Mouse (Mus musculus): ENCODE measurements around the gene Tti1.
"Not testable (repeated sequence)": the region's sequence is repeated elsewhere in the genome, so short reads cannot be mapped to it uniquely, and the experiment has no call there.

The Tti1 gene

DNA sequence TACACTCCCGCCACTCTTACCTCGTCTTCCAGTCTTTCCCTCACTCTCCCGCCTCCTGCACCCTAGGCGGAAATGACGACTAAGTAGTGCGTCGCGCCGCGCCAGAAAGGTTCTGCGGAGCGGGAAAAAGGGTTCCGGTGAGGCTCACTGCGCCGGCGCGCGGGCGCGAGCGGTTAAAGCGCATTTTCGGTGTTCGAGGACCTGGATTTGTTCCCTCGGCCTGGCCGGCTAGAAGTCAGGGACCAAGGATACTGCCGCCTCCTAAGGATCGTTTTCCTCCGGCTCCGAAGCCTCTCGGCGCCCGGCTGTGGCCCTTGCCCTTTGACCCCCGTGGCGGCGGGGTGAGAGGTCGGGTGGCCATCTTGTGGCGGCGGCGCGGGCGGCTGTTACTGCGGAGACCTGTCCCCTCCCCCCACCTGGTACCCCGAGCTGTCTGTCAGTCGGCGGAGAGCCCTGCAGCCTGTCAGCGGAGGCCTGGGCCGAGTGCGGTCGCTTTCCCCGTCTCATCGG lies at the start of gene Tti1, which contains the start of gene Rprd1b:
Gene Tti1, minus strand, starts transcription at position 80 of the 510 bp plus-strand sequence.
Gene Rprd1b, plus strand, starts transcription at position 144 of the 510 bp plus-strand sequence.
- peak; percentile 92 for DNase-seq

DNA sequence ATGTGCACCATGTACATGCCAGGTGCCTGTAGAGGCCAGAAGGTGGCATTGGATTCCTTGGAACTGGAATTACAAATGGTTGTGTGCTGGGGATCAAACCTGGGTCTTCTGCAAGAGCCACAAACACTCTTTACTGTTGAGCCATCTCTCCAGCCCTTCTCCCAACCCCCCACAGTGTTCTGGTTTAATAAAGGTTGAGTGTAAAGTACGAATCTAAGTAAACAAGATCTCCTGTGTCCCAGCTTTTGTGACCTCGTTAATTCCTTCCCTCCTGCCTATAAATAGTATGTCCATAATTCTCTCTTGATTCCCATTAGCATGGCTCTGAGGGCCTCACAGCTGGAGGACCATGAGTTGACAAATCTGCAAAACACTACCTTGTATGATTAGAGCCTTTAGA lies 49.7 kb upstream of the Tti1 start:
- no peak for DNase-seq

DNA sequence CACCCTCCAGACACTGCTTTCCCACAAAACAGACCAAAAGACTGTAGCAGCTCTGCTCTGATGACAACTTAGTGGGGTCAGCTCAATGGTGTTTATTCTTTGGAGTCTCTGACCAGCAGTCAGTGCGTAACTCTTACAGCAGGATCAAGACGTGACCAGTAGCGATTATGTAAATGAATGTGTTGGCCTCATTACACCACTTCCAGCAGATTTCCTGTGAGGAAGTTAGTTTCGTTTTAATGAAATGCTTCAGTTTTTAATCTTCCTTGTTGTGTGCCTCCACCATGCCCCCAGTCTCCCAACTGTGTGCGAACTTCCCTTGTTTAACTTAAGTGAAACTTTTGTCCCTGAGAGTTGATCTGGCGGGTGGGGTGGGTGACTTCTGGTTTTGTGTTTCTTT lies 48.5 kb upstream of the Tti1 start:
- no peak for DNase-seq

DNA sequence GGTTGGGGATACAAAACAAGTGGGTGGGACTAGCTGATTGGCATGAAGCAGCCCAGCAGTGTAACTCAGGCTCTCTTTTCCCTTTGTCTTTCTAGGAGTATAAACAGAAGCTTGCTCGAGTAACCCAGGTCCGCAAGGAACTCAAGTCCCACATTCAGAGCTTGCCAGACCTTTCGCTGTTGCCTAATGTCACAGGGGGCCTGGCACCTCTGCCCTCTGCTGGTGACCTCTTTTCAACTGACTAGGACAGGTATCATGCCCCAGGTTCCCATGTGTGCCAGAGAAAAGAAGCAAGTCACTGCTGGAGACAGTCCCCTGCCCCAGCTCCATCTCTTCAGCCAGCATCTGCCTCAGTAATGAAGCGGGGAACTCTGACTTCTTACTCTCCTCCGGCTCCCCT lies 46.6 kb upstream of the Tti1 start:
- DNase-seq = no peak

DNA sequence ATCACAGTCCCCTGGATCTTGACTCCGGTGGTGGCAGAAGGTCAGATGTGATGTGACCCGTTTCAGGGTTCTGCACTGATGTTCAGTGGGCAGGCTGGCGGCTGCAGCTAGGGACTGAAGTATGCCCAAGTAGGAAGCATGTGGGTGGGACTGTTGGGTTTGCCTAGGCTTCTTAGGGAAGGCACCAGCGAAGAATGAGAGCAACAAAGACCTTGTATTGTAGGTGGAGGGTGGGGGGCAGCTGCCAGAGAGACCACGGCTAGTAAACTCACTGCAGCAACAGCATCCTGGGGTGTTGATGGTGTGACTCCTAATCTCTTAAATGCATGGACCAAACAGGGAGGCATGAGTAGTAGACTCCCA lies 43.4 kb upstream of the Tti1 start:
- DNase-seq = no peak

DNA sequence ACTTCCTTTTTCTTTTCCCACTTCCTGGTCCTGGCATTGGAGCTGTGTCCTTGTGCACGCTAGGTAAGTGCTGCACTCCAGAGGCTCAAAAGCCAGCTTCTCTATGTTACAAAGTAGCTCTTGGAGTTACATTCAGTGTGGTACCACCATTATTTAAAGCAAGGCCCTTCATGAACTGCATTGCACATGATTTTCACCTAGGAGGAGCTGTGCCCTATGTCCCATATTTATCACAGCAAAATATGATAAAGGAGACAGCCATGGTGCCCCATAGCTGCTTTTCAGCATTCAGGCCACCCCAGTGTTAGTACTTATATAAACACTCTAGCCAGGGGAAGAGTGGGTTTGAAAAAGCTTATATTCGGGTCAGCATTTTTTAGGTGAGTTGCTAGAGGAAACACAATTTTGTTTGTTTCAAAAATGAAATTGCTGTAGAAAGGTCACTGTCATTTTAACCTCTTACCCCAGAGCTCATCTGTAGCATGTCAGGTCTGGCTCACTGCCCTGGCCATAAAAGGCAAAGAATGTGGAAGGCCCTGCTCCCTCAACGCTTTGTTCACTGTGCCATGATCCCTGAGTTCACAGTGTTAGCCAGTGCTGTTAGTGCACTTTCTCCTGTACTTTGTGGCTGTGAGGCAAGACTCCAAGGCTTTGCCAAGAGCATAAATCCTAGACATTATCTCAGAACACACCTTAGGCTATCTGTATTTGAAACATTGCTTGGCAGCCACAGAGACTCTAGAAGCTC lies 42.8 kb upstream of the Tti1 start:
- DNase-seq = no peak

DNA sequence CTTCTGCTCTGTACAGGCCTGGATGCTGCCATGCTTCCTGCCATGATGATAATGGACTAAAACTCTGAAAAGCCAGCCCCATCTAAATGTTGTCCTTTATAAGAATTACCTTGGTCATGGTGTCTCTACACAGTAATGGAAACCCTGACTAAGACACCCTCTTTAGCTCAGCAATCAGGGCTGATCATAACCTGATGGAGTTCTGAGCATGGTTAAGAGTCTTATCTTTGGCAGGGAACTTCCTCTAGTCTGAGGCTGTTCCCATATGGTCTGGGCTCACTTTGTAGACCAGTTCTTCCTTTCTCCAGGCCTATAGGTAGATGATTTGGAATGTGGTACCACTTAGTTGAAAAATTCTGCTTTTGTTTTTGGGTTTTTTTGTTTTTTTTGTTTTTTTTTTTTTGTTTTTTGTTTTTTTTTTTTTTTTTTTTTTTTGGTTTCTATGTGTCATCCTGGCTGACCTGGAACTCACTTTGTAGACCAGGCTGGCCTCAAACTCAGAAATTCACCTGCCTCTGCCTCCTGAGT lies 40.3 kb upstream of the Tti1 start:
- no peak for DNase-seq

DNA sequence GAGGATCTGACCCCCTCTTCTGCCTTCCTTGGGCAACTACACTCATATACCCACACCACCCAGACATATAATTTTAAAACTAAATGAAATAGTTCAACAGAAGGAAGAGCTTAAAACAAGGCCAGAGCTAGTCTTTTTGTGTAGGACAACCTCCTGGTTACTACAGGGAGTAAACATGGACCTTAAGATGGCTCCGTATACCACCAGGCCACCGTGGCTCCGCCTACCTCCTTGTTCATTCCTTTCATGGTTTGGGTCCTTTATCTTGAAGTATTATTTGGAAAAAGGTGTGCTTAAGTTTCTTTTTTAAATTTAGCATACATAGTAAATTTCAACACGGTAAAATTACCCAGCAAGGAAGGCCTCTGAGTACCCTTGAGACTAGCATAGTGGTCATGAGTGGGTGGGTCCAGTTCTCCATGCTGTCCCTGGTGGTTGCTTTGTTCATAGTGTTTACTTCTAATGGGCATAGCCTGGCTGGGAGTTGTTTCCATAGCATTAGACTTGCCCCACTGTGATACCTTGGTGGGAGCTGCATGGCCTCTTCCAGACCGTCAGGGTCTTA lies 39.1 kb upstream of the Tti1 start:
- DNase-seq = no peak

DNA sequence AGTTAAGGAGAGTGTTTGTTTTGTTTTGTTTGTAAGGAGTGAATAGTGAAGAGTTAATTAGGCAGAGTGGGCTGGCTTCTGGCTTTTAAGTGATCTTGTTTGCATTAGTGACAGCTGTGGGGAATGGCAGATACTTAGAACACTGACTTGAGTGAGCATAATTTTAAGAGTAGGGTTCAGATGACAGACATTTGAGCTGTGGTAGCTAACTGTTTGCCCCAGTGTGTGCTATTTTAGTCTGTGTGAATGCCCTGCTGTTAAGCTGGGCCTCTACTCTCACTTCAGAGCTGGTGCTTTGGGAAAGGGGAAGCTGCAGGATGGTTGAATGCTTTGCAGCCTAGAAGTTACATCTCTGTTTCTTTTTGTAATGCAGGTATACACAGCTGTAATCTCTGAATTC lies 38.2 kb upstream of the Tti1 start:
- no peak for DNase-seq

DNA sequence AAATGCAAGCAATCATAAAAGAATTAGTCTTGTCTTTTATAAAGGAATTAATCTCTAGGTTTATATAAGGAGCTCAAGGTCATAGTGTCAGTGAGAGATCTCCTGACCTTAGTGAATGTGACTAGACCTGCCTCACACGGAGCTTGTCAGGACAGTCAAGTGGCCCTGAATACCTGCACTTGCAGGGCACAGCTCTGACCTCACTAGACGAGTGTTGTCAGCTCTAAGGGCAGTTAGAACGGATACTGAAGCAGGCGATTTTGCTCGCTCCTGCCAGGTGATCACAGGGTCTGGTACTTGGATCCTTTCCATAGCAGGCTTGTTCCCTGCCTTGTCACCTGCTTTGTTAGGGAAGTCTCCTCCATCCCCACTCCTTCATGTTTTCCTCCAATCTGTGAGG lies 36.8 kb upstream of the Tti1 start:
- no peak for DNase-seq

DNA sequence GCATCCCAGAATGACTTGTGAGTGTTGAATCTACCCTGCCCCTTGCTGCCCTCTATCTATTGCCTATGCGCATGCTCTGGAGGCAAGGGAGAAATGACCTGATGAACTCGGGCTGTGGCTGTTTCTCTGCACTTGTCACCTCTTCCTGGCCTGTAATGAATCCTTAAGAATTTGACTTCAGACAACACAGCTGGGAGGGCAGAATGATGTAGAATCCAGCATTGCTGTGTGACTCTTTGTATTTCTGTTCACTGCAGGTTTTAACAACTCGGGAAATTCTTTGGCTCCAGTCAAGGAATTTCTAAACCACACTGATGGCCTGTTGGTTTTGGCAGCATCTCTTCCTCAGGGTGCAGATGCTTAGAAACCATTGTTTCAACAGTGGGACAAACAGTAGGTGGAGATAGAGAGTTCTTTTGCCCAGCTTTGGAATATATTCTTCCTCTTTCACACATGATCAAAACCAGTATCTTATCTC lies 36.4 kb upstream of the Tti1 start:
- no peak for DNase-seq

DNA sequence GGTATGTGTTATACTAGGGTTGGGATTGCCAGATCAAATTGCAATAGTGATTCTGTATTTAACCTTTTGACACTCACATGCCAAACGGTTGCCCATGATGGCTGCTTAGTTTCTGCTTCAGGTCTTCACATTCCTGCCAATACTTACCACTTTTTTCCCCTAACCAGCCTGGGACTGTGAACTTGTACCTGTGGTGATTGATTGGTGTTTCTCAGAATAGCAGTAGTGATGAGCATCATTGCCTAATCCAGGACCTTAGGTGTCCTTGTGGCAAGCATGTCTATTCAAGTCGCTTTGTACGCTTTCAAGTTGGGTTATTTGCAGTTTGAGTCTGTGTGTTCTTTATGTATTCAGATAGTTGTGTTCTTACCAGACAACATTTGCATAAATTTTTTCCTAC lies 34.8 kb upstream of the Tti1 start:
- DNase-seq = no peak

DNA sequence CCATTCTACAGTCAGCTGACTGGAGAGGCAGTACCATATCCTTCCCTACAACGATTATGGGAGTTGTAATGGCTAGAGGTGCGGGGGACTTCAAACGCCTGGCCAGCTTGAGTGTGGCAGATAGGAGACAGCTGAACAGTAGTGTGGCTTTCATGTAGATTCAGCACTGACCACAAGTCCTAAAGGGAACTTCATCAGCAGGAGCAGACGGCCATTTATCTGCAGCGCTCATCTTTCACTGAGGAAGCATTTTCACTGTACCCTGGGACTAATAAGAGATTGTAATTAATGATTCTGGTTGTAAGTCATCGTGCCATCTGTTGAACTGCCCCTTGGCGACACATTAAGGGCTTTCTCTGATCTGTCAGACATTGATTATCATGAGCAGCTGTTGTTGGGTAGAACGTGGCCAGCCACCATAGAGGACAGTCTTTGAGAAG lies 31.5 kb upstream of the Tti1 start:
- DNase-seq = no peak

DNA sequence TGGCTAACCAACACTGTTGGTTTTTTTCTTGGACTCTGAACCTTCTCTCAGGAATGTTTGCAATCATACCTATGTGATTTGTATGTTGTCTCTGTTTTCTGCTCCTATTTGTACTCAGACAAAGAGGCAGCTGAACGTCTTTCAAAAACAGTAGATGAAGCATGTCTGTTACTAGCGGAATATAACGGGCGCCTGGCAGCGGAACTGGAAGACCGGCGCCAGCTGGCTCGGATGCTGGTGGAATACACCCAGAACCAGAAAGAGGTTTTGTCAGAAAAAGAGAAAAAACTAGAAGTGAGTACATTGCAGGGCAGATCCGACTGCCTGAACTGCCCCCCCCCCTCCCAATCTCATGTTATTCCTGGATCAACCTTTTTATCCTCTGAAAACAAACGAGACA lies 30.3 kb upstream of the Tti1 start:
- DNase-seq = peak; percentile 41

DNA sequence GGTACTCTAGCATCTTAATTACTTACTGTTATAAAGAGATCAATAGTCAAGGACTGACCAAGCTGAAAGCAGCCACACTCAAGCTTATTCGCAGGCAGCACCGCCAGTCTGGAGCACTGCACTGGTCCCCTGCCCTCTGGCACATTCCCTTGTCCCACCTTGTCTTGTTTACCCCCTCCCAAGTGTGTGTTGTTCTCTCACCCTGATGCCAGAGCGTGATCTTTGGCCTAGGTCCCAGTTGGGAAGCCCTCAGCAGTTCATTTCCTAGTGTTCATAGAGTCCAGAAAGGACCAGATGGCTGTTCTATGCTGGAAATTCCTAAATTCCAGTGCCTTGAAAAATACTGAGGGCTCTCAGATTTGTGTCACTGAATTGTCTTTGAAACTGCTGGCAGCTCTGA lies 28.8 kb upstream of the Tti1 start:
- no peak for DNase-seq

DNA sequence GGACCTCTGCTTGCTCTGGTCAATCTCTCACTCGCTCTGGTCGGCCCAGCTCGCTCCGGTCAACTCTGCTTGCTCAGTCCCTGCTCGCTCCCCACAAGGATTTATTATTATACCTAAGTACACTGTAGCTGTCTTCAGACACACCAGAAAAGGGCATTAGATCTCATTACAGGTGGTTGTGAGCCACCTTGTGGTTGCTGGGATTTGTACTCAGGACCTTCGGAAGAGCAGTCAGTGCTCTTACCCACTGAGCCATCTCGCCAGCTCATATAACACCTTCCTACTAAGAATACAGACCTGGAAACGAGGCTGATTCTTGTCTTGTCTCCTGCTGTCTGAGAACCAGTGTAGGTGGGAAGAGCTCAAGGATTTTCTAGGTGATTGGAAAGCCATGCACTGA lies 27.1 kb upstream of the Tti1 start:
- not testable (repeated sequence) for DNase-seq

DNA sequence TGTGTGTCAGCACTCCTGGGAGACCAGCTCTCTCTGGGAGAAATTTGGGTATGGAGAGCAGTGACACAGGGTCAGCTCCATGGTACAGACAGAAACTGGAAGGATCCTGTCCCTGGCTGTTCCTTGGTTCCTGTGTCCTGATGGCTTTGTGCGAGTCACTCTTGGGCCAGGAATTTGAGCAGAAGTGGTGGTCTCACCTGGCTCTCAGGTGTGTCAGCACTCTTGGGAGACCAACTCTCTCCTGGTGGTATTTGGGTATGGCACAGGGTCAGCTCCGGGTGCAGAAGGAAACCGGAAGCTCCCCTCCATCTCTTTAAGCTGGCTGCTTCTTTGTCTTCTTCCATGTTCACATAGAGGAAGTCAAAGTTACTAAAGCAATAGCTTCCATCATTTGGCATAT lies 26.4 kb upstream of the Tti1 start:
- no peak for DNase-seq

DNA sequence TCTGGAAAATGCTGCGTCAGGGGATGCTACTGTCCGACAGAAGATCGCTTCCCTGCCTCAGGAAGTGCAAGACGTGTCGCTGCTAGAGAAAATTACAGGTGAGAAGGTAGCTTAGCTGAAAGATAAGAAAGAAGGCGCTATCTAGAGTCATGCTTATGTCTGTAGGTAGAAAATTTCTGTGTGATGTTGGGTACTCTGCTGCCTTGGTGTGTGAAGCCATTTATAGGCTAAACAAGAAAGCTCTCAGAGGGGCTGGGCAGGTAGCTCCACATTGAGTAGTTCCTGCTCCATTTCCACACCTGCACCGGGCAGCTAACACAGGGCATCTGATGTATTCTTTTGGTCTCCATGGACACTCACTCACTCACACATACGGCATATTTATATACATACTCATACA lies 21.9 kb upstream of the Tti1 start:
- DNase-seq = no peak

DNA sequence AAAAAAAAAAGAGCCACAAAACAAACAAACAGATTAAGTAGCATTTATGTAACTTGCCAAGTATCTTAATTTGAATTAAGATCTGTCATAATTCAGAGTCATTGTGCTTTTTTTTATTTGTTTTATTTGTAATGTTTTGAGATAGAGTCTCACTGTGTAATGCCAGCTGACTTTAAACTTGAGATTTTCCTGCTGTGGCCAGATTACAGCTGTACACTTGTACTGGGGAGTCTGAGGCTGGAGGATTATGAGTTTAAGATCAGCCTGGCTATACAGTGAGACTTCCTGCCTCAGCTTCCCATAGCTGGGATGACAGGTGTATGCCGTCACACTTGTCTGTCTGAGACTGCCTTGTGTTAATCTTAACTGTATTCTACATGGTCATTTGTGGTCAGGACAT lies 20.5 kb upstream of the Tti1 start:
- no peak for DNase-seq

DNA sequence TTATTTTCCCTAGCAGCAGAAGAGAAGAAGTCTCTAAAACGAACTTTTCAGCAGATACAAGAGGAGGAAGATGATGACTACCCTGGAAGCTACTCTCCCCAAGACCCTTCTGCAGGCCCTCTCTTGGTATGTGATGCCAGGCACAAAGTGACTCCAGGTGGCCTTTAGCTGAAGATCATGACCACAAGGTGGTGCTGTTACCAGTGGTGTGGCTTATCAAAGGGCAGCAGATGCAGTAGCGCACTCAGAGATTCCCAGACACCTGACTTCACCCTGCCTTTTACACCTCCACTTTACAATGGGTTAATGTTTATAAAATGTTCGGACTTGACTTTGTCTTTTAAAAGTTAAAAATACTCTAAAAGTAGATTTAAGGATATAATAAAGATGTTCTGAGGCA lies 19.7 kb upstream of the Tti1 start:
- peak; percentile 25 for DNase-seq

DNA sequence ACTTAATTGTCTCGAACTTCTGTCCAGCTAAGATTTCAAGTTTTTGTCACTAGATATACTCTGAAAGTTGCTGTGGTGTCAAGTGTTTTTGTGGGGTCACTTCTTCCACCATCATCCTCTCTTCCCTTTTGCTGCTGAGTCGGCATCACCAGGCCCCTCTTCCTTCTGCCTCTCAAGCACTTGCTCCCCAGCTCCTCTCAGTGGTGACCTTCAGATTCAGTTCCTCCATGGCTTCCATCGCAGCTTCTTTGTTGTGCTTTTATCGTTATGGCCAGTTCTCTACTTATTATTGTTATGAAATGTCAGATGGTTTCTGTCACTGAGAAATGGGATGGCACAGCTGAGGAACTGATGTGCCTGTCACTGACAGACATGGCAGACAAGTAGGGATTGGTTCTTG lies 18.0 kb upstream of the Tti1 start:
- no peak for DNase-seq

DNA sequence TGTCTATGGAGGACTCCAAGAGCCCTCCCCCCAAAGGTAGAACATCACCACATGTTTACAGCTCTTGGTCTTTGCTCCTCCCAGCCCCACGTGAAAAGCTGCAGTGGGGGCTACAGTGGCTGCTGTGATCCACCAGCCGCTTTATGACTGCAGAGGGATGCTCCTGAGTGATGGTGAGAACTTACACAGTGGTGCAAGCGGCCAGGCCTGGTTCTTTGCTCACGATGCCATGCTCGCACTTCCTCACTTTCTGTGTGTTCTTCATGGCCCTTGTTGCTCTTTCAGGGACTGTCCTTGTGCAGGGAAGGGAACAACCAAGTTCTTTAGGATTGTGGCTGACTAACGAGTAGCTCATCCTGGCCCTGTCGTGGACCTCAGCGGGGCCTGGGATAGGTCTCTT lies 15.3 kb upstream of the Tti1 start:
- no peak for DNase-seq

DNA sequence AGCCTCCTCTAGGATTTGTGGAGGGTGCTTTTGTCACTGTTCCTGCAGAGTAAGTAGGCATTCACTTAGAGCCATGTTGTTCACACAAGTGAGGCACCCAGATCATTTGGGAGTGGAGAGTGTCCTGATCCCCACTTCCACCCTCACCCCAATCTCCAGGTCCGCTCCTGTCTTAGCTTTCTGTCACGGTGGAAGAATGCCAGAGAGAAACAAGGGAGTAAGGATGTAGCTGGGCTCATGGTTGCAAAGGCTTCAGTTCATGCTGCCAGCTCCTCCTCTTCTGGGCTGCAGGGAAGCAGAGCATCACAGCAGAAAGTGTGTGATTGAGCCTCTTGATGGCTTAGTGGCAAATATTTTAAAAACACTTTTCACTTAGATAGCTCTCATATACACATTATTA lies 12.2 kb upstream of the Tti1 start:
- DNase-seq = no peak

DNA sequence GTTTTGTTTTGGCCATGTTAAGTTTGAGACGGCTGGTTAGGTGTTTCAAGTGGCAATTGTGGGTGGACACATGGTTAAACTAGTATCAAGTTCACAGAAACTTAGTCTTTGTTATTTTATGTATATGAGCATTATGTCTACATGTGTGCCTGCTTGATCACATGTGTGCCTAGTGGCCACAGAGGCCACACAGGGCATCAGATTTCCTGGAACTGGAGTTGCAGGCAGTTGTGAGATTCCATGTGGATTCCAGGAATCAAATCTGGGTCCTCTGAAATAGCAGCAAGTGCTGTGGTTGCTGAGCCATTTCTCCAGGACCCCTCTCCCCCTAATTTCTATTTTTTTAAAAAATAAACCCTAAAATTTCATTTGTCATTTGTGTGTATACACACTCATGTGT lies 11.4 kb upstream of the Tti1 start:
- no peak for DNase-seq

DNA sequence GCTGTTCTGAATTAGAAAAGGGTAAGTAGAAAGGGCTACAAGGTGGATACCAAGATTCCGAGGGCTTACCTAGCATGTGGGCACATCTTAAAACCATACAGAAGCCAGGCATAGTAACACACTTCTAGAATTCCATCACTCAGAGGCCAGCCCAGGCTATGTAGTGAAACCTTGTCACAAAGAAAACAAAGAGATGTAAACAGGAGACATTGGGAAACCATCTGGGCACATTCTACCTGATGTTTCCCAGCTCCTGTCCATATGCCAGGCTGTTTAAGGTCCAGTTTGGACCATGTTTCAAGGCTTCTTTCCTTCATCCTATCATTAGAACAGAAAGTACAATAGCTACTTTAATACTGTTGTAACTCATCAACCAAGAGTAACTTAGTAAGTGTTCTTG lies 9.3 kb upstream of the Tti1 start:
- no peak for DNase-seq

Measured in right cerebral cortex, postnatal 14 days (tissue).